Mouse (Mus musculus): ENCODE measurements around the gene Ubap2.

The Ubap2 gene

GRCm38 (mm10) chr4:41158251-41158650, 116.7 kb downstream of the Ubap2 start:
- DNase-seq = no peak

GRCm38 (mm10) chr4:41156961-41157360, 118.0 kb downstream of the Ubap2 start:
- DNase-seq = no peak

- no peak for DNase-seq
Measured at GRCm38 (mm10) chr4:41153146-41153545, 121.8 kb downstream of the Ubap2 start.

- DNase-seq = no peak
Measured at GRCm38 (mm10) chr4:41151186-41151585, 123.8 kb downstream of the Ubap2 start.

- DNase-seq = no peak
Measured at GRCm38 (mm10) chr4:41149891-41150290, 125.1 kb downstream of the Ubap2 start.
